Mouse (Mus musculus): ENCODE data around the gene Mical3.

Gene Mical3

GRCm38 (mm10) chr6:121084050-121084480, 46.7 kb downstream of the Mical3 start:
- no peak for DNase-seq (ENCODE audit: low spot score in 2 of 2)

GRCm38 (mm10) chr6:121082094-121082473, 48.7 kb downstream of the Mical3 start:
- DNase-seq (ENCODE audit: low spot score in 2 of 2) = no peak

- DNase-seq (ENCODE audit: low spot score in 2 of 2) = no peak
These were observed 49.3 kb downstream of the Mical3 start for GRCm38 (mm10) chr6:121081288-121082093.

- DNase-seq (ENCODE audit: low spot score in 2 of 2) = no peak
These were observed 52.6 kb downstream of the Mical3 start for GRCm38 (mm10) chr6:121078175-121078574.

GRCm38 (mm10) chr6:121076929-121077566, 53.8 kb downstream of the Mical3 start:
- DNase-seq (ENCODE audit: low spot score in 2 of 2) = no peak

- DNase-seq (ENCODE audit: low spot score in 2 of 2) = no peak
These were observed 55.0 kb downstream of the Mical3 start for GRCm38 (mm10) chr6:121075763-121076162.

- no peak for DNase-seq (ENCODE audit: low spot score in 2 of 2)
These were observed 57.5 kb downstream of the Mical3 start for GRCm38 (mm10) chr6:121073312-121073711.

GRCm38 (mm10) chr6:121072615-121073014, 58.2 kb downstream of the Mical3 start:
- DNase-seq (ENCODE audit: low spot score in 2 of 2) = no peak

GRCm38 (mm10) chr6:121070584-121071230, 60.1 kb downstream of the Mical3 start:
- DNase-seq (ENCODE audit: low spot score in 2 of 2) = peak; percentile 47 to 52

GRCm38 (mm10) chr6:121069156-121069555, 61.6 kb downstream of the Mical3 start:
- DNase-seq (ENCODE audit: low spot score in 2 of 2) = peak in 1 of 2 experiments; percentile 36

GRCm38 (mm10) chr6:121068087-121068464, 62.7 kb downstream of the Mical3 start:
- DNase-seq (ENCODE audit: low spot score in 2 of 2) = no peak

GRCm38 (mm10) chr6:121067426-121068086, 63.2 kb downstream of the Mical3 start:
- DNase-seq (ENCODE audit: low spot score in 2 of 2) = peak; percentile 61 to 72

- DNase-seq (ENCODE audit: low spot score in 2 of 2) = peak in 1 of 2 experiments; percentile 40
These were observed 64.0 kb downstream of the Mical3 start for GRCm38 (mm10) chr6:121066761-121067160.

- no peak for DNase-seq (ENCODE audit: low spot score in 2 of 2)
These were observed 66.3 kb downstream of the Mical3 start for GRCm38 (mm10) chr6:121064356-121065015.

- DNase-seq (ENCODE audit: low spot score in 2 of 2) = no peak
These were observed 67.0 kb downstream of the Mical3 start for GRCm38 (mm10) chr6:121063771-121064170.

GRCm38 (mm10) chr6:121062891-121063408, 67.8 kb downstream of the Mical3 start:
- DNase-seq (ENCODE audit: low spot score in 2 of 2) = no peak

- no peak for DNase-seq (ENCODE audit: low spot score in 2 of 2)
These were observed 72.8 kb downstream of the Mical3 start for GRCm38 (mm10) chr6:121058039-121058438.

GRCm38 (mm10) chr6:121057181-121057956, 73.4 kb downstream of the Mical3 start:
- peak in 1 of 2 experiments; percentile 41 for DNase-seq (ENCODE audit: low spot score in 2 of 2)

GRCm38 (mm10) chr6:121055496-121055895, 75.3 kb downstream of the Mical3 start:
- no peak for DNase-seq (ENCODE audit: low spot score in 2 of 2)

- no peak for DNase-seq (ENCODE audit: low spot score in 2 of 2)
These were observed 75.9 kb downstream of the Mical3 start for GRCm38 (mm10) chr6:121054908-121055307.

Data from heart, adult 9 months (tissue).